Mouse (Mus musculus): ENCODE results near the gene 0610009B22Rik.

GRCm38 (mm10) chr11:51649111-51649888 is 39.4 kb downstream of the 0610009B22Rik start:
- TF ChIP-seq POLR2A (IDR thresholded peaks at IDR 0.05; ENCODE audit: borderline replicate concordance, insufficient read depth, low read length) (no peak), CTCF (IDR thresholded peaks at IDR 0.05; ENCODE audit: borderline replicate concordance, insufficient read depth, low read depth, low read length) (no peak)

All from cerebellum, adult 2 months (tissue).